Mouse (Mus musculus) T-helper 2 cell (primary cell): ENCODE data around the gene Osbpl2.
"Not testable (repeated sequence)": the region's sequence is repeated elsewhere in the genome, so short reads cannot be mapped to it uniquely, and the experiment has no call there.

Experiments used
- in situ Hi-C: fragments of 300-600 bp; cut with MboI, MseI; formaldehyde crosslinking; loops from one replicate; pipeline ENCODE4 v1.15.1; 2025; ENCODE audit warnings: high pct_unique_total_duplicates

Gene Osbpl2

DNA sequence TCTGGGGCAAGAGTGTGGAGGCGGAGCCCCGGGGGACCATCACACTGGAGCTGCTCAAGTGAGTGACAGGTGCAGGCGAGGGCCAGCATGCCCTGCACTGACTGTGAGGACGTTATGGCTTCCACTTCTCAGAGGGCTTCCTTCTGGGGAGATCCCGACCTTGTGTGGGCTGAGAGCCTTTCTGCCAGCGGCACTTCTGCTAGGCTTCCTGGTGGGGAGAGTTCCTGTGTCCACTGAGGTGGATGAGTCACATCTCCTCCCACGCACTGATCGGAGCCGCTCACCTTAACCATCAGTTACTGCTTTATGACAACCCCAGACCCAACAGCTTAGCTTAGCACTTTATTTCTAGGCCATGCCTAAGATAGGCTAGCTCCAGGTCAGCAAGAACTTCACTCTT, 29.4 kb downstream of the Osbpl2 start:
- in situ Hi-C loops: no loop called here

DNA sequence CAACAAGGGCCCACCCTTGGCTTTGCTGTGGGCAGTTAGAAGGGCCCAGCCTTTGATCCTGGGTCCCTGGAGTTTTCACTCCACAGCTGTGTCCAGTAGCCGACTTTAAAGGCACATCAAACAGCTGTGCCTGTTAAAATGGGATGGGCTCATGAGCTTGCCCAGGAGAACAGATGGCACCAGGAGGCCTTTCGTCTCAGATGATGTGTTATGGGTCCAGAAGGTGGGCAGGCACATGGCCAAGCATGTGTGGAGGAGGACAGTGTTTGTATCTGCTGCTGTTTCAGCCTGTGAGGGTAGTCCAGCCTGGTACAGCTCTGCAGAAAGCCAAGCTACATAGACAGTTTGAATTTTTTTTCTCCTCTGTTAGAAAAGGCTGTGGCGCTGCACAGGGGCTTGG, 35.7 kb downstream of the Osbpl2 start:
- in situ Hi-C loops: no loop called here

DNA sequence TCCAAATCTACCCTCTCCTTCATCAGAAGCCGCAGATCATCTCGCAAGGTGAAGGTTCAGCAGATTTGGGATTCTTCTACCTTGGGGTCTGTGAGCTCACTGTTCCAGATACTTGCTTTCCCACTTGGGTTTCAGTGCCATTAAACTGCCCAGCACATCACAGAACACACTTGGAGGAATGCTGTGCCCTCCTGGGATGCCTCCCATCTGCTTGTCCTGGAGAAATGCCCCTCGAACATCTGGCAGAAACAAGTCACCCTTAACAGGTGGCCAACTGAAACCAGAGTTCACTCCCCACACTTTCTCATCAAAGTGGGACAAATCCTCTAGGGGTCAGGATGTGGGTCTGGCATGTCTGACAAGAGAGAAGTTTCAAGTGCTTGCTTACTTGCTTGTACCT, 39.5 kb downstream of the Osbpl2 start:
- in situ Hi-C loops: no loop called here

DNA sequence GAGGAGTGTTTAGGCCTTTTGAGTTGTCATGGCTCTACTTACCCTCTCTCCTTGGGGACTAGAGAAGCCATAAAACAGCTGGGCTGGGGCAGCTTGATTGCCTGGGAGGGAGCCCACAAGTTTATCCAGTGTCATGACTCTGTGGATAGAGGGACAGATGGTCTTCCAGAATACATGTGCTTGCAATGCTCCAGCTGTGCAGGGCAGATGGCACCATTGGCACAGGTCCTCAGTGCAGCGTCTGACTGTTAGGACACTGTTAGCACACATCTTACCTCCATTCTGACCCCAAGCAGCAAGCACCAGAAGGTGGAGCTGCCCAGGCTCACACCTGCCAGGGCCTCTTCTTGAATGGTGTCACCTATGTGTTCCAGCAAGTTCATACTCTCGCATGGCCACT, 46.7 kb downstream of the Osbpl2 start:
- in situ Hi-C loops: no loop called here

DNA sequence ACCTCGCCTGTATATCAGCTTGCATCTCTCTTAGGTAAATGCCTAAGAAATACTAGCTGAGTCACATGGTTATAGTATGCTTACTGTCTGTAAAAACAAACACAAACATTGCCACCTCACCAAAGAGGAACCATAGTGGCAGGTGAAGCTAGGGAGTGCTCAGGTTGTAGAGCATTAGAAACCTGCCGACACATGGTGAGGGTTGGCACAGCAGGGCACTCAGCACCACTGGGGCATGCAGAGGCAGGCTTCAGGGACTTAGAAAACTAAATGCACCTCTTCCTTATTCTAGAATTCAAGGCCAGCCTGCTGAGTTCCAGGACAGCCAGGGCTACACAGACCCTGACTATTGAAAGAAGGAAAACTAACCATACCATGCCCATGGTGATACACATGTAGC, 47.8 kb downstream of the Osbpl2 start:
- in situ Hi-C loops: no loop called here

DNA sequence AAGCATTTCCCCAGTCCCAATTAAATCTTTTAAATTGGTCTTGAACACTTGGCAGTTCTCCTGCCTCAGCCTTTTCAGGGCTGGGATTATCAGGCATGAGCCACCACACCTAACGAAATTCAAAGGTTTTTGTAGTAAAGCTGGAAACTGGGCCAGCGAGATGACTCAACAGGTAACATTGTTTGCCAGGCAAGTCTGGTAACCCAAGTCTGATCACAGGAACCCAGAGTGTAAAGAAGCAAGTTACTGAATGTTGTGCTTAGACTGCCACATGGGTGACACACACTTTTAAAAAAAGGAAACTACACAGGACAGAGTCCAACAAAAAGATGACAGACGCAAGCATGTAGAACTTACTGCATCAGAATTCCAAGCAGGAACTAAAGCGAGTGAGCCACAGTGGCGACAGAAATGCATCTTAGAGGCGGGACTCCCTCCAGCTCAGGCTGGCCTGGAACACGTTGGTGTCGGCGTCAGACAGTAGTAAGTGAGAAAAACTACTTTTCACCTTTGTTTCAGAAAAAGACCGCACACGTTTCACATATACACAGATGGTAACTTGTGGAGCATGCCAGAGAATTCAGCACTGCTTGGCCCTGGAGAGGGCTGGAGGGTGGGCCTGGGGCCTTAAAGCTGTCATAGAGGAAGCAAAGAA, 51.2 kb downstream of the Osbpl2 start:
- in situ Hi-C loops: no loop called here

DNA sequence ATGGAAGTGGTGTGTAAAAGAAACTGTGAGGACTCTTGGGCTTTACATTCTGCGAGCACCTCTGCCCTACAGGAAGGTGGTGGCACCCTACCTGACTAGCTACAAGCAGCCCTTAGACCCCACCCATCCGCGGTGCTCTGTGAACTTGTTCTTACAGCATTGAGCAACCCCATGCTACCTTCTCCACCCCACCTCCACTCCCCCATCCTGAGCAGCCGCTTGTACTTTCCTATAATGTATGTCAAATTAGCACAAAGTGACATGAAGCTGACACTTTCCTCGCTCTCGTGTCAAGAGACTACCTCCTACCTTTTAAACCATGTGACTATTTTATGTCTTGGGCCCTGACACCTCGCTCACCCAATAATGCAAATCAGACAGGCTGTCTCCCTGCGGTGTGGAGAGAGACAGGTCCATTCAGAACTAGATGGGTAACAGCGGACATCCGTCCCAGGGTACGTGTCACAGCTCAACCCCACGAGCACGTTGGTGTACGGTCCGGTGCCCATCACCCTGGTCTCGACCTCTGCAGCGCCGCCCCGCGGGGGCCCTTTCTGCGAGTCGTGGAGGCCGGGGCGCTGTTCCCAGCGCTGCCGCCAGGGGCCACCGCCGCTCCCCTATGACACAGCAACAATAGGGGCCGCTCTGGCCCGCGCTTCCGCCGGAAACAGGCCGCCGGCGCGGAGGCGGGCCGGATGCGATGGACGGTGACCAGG, 51.9 kb downstream of the Osbpl2 start, which contains the start of gene Adrm1:
Adrm1 (plus strand) TSS at position 680 of the 716 bp plus-strand sequence.
- in situ Hi-C loops: no loop called here

DNA sequence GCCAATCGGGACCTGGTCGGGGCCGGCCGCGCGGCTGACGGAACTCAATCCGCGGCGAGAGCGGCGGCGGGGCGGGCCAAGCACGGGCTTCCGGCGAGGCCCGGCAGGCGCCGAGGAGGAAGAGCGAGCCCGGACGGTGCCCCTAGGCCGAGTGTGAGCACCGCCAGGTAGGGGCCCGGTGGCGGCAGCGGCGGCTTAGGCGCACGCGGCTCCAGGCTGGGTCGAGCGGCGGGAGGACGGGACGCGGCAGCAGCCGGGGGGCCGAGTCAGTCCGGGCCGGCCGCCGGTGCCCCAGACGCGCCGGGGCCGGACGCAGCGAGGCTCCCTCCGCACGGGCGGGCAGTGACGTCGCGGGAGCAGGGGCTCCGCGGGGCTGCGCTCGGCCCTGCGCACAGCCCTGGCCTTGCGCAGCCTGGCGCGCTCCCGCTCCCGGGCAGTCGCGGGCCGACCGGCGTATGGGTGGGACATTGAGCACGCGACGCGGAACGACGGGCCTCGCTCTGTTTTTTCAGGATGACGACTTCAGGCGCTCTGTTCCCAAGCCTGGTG, 52.5 kb downstream of the Osbpl2 start:
- in situ Hi-C loops: no loop called here

DNA sequence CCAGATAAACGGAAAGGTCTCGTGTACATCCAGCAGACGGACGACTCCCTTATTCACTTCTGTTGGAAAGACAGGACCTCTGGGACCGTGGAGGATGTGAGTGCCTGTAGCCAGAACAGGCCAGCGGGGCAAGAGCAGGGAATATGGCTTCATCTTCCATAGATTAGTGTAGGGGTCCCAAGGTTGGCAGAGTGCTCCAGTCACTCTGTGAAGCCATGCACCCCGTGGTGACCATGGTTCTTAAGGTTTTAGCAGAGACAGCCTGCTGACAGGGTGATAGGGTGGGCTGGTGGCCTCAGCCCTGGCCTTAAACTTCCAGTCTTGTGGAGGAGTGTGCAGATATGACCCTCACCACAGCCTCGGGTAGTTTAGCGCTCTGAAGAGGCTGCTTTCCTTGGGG, 53.0 kb downstream of the Osbpl2 start:
- in situ Hi-C loops: no loop called here

DNA sequence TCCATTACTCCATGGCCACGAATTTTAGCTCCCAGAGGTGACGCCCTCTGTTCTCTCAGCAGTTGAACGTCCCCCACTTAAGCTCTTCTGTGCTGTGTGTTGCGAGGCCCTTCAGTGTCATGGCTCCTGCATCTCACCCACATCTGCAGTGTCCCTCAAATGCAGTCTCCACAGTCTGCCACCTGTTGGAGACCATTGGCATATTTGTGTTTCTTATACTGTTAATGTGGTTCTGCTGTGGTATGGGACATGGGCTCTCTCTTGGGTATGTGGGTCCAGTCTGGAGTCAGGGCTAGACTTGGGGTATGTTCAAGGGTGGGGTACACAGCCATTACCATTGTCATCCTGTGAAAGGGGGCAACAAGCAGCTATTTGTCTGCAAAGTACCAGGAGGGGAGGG, 54.1 kb downstream of the Osbpl2 start:
- in situ Hi-C loops: no loop called here

DNA sequence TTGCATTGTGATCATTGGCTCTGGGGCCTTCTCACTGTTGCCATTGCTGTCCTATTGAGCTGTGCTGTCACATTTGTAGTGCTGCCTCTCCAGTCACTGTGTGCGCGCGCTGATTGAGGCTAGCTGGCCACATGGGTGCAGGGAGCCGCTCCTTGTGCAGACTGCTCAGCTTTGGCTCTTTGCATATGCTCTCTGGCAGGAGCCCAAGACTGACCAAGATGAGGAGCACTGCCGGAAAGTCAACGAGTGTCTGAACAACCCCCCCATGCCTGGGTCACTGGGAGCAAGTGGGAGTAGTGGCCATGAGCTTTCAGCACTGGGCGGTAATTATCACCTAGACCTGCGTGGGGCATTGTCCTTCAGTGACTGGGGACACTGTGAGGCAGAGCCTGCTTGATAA, 54.6 kb downstream of the Osbpl2 start:
- in situ Hi-C loops: not testable (repeated sequence)

DNA sequence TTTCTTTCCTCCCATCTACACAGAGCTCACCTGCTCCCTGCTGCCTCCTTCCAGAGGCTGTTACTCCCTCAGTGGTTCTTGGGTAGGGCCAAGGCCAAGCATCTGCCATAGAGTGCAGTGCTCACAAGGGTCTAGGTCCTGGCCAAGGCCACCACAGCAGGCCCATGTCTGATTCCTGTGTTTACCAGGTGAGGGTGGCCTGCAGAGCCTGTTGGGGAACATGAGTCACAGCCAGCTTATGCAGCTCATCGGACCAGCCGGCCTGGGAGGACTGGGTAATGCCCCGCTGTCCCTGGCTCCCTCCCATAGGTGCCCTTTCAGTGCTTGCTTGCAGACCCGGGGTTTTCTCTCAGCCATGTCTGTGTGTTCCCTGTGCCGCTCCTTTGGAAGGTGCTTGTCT, 55.0 kb downstream of the Osbpl2 start:
- in situ Hi-C loops: no loop called here

DNA sequence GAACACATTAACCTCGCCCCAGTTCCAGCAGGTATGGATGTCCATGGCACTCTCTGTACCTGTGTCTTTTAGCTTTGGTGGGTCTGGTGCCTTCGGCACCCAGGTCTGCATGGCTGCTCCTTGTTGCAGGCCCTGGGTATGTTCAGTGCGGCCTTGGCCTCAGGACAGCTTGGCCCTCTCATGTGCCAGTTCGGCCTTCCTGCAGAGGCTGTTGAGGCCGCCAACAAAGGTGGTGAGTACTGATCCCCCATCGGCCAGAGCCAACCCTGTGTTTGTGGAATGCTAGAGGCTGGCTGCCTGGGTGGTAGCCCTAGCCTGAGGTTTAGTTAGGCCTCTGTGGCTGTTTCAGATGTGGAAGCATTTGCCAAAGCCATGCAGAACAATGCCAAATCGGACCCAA, 56.6 kb downstream of the Osbpl2 start:
- in situ Hi-C loops: no loop called here

DNA sequence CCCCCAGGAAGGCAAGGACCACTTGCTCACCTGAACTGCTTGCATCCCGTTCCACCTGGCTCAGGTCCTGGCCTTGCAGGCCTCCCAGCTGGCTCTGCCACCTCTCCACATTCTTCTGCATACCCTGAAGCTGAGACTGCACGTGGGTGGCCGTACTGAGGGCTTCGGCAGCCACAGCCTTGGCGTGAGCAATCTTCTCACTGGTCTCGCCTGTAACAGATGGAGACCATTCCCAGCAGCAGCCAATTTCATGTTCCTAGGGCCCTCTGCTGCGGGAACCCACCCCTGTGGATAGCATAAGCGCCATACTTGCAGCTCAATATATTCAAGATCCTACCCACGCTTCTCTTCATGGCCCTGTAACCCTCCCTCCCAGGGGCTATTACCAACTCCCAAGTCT, 62.4 kb downstream of the Osbpl2 start:
- in situ Hi-C loops: no loop called here

DNA sequence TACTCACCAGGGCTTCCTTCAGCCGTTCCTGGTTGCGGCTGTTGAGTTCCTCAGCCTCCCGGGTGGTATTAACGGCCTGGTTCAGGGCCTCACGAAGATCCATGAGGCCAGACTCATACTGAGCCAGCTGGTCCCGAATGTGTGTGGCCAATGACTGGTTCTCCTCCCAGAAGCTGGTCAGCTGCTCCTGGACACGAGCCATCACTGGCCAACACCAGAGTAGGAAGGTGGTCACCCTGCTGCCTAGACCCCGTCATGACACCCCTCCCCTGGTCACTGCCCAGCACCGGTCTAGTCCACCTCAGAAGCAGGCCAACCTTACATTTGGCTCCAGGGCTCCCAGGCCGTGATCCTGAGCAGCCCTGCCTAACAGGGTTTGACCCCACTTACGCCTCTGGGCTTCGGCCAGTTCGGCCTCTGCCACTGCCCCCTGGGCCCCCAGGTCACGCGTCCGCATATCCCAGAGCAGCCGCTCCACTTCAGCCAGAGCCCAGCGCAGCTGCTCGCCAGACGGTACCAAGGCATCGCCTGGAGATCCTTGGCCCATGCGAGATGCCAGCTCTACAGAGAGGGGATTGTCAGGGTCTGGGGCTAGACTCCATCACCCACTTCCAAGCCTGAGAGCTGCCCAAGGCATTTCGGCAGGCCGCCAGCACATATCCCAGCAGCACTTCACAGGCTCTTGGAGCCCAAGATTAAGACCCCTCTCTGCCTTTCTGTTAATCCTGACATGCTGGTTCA, 65.1 kb downstream of the Osbpl2 start:
- in situ Hi-C loops: no loop called here

DNA sequence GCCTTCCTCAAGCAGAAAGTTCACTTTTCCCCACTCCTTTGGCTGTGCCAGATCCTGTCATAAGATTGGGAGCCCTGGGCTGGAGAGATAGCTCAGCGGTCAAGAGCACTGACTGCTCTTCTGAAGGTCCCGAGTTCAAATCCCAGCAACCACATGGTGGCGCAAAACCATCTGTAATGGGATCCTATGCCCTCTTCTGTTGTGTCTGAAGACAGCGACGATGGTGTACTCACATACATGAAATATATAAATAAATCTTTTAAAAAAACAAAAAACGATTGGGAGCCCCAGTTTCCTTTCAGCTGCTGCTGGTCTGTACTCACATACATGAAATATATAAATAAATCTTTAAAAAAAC, 65.6 kb downstream of the Osbpl2 start:
- in situ Hi-C loops: no loop called here

DNA sequence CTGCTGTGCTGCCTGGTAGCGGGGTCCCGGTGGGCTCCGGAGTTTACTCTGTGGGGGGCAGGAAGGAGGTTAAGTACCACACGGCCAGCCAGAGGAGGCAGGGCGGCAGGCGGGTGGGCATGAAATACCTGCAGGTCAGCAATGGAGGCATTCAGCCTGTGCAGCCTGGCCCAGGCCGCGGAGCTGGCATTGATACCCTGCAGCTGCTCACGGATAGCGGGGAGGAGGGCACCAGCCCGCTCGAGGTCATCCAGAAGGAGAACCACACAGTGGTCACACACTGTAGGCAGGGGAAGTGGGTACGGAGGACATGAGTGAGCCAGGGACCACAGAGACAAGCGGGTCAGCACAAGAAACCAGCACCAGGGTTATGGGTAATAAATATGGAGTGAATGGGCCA, 66.6 kb downstream of the Osbpl2 start:
- in situ Hi-C loops: no loop called here

DNA sequence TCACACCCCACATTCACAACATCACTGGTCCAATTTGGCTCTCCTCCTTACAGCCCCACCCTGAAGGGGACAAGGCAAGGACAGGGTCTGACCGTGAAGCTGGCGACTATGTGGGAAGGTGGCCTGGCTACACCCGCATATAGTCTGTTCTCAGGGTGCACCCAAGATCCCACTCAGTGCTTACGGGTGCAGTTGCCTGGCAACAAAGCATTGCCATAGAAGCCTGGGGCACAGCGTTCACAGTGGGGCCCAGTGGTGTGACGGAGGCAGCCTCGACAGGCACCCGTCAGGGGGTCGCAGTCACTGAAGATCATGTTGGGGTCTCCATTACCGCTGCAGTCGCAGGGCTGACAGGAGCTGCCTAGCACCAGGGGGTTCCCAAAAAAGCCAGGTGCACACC, 68.3 kb downstream of the Osbpl2 start:
- in situ Hi-C loops: no loop called here

DNA sequence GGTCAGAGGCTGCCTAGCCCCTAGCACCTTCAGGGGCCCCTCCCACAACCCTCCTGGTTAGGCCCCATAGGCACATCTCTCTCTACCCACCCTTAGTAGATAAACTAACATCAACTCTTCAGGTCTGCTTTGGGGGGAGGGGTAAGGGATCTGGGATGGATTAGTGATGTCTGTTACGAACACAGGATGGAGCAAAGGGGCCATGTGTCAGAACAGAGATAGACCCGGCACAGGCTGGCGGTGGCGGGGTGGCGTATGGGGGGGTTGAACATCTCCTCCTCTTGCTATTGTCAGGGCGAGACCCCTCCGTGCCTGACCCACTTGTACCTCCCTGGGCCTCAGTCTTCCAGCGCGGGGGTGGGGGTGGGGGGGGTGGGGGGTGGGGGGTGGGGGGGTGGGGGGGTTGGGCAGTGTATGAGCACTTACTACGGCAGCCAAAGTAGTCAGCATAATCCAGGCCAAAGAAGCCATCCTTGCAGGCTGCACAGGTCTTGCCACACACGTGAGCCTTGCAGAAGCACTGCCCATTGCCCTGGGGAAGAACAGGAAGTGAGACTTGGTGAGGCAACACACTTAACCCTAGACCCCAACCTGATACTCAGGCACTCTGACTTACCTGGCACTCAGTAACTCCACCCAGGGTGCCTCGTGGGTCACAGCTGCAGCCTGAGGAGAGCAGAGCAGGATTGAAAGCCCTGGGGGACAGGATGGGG, 77.7 kb downstream of the Osbpl2 start:
- in situ Hi-C loops: no loop called here

DNA sequence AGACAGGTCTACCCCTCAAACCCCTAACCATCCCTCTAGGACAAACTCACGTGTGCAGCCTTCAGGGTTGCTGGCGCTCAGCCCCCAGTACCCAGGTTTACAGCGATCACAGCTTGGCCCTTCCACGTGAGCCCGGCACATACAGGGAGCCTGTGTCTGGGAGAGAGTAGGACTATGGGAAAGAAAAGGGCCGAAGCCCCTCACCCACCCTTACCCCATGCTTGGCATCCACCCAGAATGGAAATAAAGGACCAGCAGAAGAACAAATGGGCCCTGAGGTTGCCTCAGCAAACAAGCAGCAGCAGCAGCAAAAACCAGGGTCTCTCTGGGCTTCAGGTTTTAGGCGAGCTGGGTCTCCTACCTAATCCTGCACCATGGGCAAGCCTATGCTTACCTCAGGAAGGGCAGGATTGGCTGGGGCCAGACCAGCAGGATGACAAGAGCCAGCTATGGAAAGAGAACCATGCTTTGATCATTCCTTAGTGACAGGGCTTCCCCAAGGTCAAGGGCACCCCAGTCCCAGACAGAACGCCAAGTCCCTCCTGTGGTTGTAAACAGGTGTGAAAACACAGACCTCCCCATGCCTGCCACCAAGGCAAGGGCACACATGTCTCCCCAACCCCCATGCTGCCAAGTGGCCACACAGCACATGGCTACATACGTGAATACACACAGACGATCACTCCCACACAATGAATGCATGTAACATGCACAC, 78.4 kb downstream of the Osbpl2 start:
- in situ Hi-C loops: no loop called here

DNA sequence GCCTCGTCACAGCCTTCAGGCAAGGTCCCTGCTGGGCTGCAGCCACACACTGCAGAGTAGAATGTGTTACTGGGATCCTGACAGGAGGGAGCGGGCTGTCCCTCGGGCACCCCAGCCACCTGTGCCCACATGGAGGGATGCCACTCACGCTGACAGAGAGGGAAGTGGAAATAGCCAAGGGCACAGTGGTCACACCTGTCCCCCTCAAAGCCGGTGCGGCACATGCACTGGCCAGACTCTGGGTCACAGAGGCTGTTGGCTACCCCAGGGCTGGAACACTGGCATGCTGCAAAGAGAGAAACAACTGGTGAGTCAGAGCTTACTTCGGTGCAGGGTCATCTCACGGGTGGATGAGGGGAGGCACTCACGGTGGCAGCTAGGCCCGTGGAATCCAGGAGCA, 79.7 kb downstream of the Osbpl2 start:
- in situ Hi-C loops: no loop called here
